Mouse (Mus musculus): ENCODE data around the gene Efcab11. TPM values are rescaled to one million over a fixed set of nuclear protein-coding genes. Genes with fewer than 3 reads are reported as not detected.
"Not testable (repeated sequence)": the region's sequence is repeated elsewhere in the genome, so short reads cannot be mapped to it uniquely, and the experiment has no call there.

Efcab11 gene
- polyA plus RNA-seq, 1 experiment from 2014 or later: 2.2 TPM

DNA sequence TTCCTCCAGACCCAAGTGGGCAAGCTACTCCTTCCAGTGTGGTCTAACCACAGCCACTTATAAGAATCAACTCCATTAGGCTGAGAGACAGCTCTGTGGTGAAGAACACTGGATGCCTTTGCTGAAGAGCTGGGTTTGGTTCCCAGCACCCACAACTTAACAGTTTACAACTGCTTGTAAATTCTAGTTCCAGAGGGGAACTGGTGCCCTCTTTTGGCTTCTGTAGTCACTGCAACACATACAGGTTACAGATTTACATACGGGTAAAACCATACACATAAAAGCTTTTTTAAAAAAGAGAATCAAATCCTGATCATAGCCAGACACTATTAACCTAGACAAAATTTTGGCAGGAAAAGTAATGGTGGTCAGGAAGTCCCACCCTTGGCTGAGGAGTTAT, 50.8 kb downstream of the Efcab11 start:
- no peaks in the 10 kb centered on the region for H3K27me3 ChIP-seq (ENCODE audit: control insufficient read depth, insufficient read depth, low read length)
- no peaks in the 10 kb centered on the region for H3K36me3 ChIP-seq (ENCODE audit: control insufficient read depth, insufficient read depth, low read length)
- H3K4me1 ChIP-seq (ENCODE audit: control insufficient read depth, insufficient read depth, low read length): peaks cover 7% of the 10 kb centered on the region; the same call in 1 of the 2 replicates
- whole genome bisulfite sequencing: 95% methylated on average over 1 of the region's 1 CpGs
- no peak overlapping the region for H3K27ac ChIP-seq (ENCODE audit: low read depth, low read length)
- no peak for ATAC-seq (ENCODE audit: low read depth)
- H3K4me2 ChIP-seq (ENCODE audit: low read depth, low read length): no peak overlapping the region
- H3K9me3 ChIP-seq (ENCODE audit: control insufficient read depth, low read length): no peaks in the 10 kb centered on the region
- H3K9ac ChIP-seq (replicated peaks; ENCODE audit: low read depth, low read length): no peak overlapping the region
- H3K4me3 ChIP-seq (ENCODE audit: low read depth, low read length): no peak overlapping the region

DNA sequence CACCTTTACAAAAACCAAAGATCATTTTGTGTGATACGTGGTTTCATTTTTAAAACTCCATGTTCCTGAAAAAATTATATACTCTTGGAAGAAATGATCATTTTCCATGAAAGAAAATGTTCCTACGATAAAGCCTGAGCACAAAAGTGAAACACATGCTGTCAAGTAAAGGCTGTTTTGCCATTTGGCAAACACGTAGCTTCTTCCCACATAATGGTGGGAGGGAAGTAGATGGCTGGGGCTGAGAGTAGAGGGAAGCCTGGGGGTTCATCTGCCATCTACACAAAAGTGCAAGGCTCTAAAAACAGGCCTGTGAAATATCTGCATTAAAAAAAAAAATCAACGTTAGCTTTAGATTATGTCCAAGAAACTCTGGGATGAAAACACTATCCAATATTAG, 61.6 kb downstream of the Efcab11 start:
- no peak for ATAC-seq (ENCODE audit: low read depth)
- Histone ChIP-seq H3K9me3 (ENCODE audit: control insufficient read depth, low read length) (no peaks in the 10 kb centered on the region), H3K4me3 (ENCODE audit: low read depth, low read length) (no peak overlapping the region), H3K4me2 (ENCODE audit: low read depth, low read length) (no peak overlapping the region), H3K36me3 (ENCODE audit: control insufficient read depth, insufficient read depth, low read length) (no peaks in the 10 kb centered on the region), H3K9ac (replicated peaks; ENCODE audit: low read depth, low read length) (no peak overlapping the region), H3K27ac (ENCODE audit: low read depth, low read length) (no peak overlapping the region), H3K4me1 (ENCODE audit: control insufficient read depth, insufficient read depth, low read length) (no peaks in the 10 kb centered on the region), H3K27me3 (ENCODE audit: control insufficient read depth, insufficient read depth, low read length) (no peaks in the 10 kb centered on the region)
- WGBS: 83% methylated on average over 4 of the region's 4 CpGs

DNA sequence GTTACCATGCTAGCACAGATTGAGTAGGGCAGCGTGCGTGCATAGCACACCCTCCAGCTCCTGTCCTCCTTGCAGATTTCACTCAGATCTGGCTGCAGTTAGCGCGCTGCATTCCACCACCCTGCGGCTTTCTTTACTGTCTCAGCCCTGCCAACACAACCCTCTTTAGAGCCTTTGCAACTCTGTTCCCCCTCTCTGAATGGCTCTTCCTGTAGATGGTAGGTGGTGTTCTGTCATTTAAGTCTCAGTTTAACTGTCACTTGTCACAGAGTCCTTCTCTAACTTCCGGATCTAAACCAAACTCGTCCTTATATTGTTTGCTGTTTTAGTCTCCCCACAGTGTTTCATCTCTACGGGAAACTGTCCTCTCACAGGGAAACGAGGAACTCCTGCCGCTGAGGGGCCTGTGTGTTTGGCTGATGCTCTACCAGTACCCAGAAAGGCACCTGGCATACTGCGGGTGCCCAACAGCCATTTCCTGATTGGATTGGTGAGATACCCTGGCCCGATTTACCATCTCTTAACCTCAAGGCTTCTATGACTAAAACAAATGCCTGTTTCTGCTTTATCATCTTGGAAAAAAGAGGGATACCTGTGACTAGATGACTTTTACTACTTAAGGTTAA, 62.8 kb downstream of the Efcab11 start:
- H3K36me3 ChIP-seq (ENCODE audit: control insufficient read depth, insufficient read depth, low read length): no peaks in the 10 kb centered on the region
- H3K27me3 ChIP-seq (ENCODE audit: control insufficient read depth, insufficient read depth, low read length): no peaks in the 10 kb centered on the region
- 85% methylated on average over 12 of the region's 12 CpGs for WGBS
- H3K4me1 ChIP-seq (ENCODE audit: control insufficient read depth, insufficient read depth, low read length): no peaks in the 10 kb centered on the region
- no peak for ATAC-seq (ENCODE audit: low read depth)
- H3K4me3 ChIP-seq (ENCODE audit: low read depth, low read length): no peak overlapping the region
- H3K9me3 ChIP-seq (ENCODE audit: control insufficient read depth, low read length): no peaks in the 10 kb centered on the region
- H3K4me2 ChIP-seq (ENCODE audit: low read depth, low read length): no peak overlapping the region
- H3K27ac ChIP-seq (ENCODE audit: low read depth, low read length): no peak overlapping the region
- H3K9ac ChIP-seq (replicated peaks; ENCODE audit: low read depth, low read length): no peak overlapping the region

- no peak overlapping the region for H3K9ac ChIP-seq (replicated peaks; ENCODE audit: low read depth, low read length)
- no peak overlapping the region for H3K27ac ChIP-seq (ENCODE audit: low read depth, low read length)
These were observed 64.9 kb downstream of the Efcab11 start for GRCm38 (mm10) chr12:99819186-99819974.

GRCm38 (mm10) chr12:99818006-99818405, 66.2 kb downstream of the Efcab11 start:
- H3K36me3 ChIP-seq (ENCODE audit: control insufficient read depth, insufficient read depth, low read length); H3K4me3 ChIP-seq (ENCODE audit: low read depth, low read length); H3K4me1 ChIP-seq (ENCODE audit: control insufficient read depth, insufficient read depth, low read length); H3K9me3 ChIP-seq (ENCODE audit: control insufficient read depth, low read length); ATAC-seq (ENCODE audit: low read depth); H3K27ac ChIP-seq (ENCODE audit: low read depth, low read length); H3K27me3 ChIP-seq (ENCODE audit: control insufficient read depth, insufficient read depth, low read length); H3K4me2 ChIP-seq (ENCODE audit: low read depth, low read length); H3K9ac ChIP-seq (replicated peaks; ENCODE audit: low read depth, low read length): not testable (repeated sequence)
- 96% methylated on average over 16 of the region's 16 CpGs for WGBS

More at GRCm38 (mm10) chr12:99819186-99819974, 64.9 kb downstream of the Efcab11 start:
- no peaks in the 10 kb centered on the region for H3K27me3 ChIP-seq (ENCODE audit: control insufficient read depth, insufficient read depth, low read length)
- H3K4me1 ChIP-seq (ENCODE audit: control insufficient read depth, insufficient read depth, low read length): no peaks in the 10 kb centered on the region
- no peaks in the 10 kb centered on the region for H3K36me3 ChIP-seq (ENCODE audit: control insufficient read depth, insufficient read depth, low read length)
- no peak overlapping the region for H3K4me2 ChIP-seq (ENCODE audit: low read depth, low read length)
- no peak for ATAC-seq (ENCODE audit: low read depth)
- no peak overlapping the region for H3K4me3 ChIP-seq (ENCODE audit: low read depth, low read length)
- no peaks in the 10 kb centered on the region for H3K9me3 ChIP-seq (ENCODE audit: control insufficient read depth, low read length)
- WGBS: 60% methylated on average over 4 of the region's 4 CpGs

DNA sequence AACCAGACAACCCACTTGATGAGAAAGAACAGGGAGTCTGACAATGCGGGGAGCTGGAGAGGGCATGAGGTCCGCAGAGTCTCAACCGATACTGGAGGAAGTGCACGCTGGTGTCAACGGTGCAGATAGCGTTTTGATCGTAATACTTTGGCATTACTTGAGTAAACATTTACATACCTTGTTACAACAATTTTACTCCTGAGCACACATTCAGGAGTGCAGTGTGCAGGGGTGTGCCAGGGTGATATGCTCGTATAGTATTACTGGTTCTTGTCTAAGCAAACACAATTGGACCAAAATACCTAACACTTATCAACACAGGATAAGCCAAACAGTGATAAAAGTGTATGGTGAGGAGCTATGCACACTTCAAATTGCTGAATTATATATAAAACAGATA, 69.0 kb downstream of the Efcab11 start:
- Histone ChIP-seq H3K27ac (ENCODE audit: low read depth, low read length) (no peak overlapping the region), H3K4me2 (ENCODE audit: low read depth, low read length) (no peak overlapping the region), H3K27me3 (ENCODE audit: control insufficient read depth, insufficient read depth, low read length) (no peaks in the 10 kb centered on the region), H3K4me3 (ENCODE audit: low read depth, low read length) (no peak overlapping the region), H3K36me3 (ENCODE audit: control insufficient read depth, insufficient read depth, low read length) (no peaks in the 10 kb centered on the region), H3K9me3 (ENCODE audit: control insufficient read depth, low read length) (no peaks in the 10 kb centered on the region; the same call in 1 of the 2 replicates), H3K4me1 (ENCODE audit: control insufficient read depth, insufficient read depth, low read length) (no peaks in the 10 kb centered on the region), H3K9ac (replicated peaks; ENCODE audit: low read depth, low read length) (no peak overlapping the region)
- no peak for ATAC-seq (ENCODE audit: low read depth)
- 95% methylated on average over 8 of the region's 8 CpGs for WGBS

DNA sequence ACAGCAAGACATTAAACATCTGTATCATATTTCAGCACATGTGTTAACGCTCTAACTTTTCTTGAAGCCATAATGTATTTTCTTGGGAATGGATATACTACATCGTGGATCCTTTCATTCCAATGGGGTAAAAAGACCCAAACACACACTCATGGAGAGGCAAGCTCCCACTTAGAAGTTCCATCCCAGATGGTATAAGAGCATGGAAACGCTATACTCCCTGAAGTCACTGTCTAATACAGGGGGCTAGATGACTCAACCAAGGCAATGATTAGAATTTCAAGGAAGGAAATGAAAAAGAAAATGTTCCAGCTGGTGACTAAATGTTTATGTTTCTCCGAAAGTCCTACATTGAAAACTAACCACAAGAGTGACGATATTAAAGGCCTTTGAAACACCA, 76.3 kb downstream of the Efcab11 start:
- Histone ChIP-seq H3K27me3 (ENCODE audit: control insufficient read depth, insufficient read depth, low read length) (no peaks in the 10 kb centered on the region), H3K27ac (ENCODE audit: low read depth, low read length) (no peak overlapping the region), H3K4me1 (ENCODE audit: control insufficient read depth, insufficient read depth, low read length) (no peaks in the 10 kb centered on the region), H3K9me3 (ENCODE audit: control insufficient read depth, low read length) (no peaks in the 10 kb centered on the region; the same call in 1 of the 2 replicates), H3K4me3 (ENCODE audit: low read depth, low read length) (no peak overlapping the region), H3K9ac (replicated peaks; ENCODE audit: low read depth, low read length) (no peak overlapping the region), H3K4me2 (ENCODE audit: low read depth, low read length) (no peak overlapping the region), H3K36me3 (ENCODE audit: control insufficient read depth, insufficient read depth, low read length) (no peaks in the 10 kb centered on the region)
- no peak for ATAC-seq (ENCODE audit: low read depth)
- WGBS: 88% methylated on average over 5 of the region's 5 CpGs

DNA sequence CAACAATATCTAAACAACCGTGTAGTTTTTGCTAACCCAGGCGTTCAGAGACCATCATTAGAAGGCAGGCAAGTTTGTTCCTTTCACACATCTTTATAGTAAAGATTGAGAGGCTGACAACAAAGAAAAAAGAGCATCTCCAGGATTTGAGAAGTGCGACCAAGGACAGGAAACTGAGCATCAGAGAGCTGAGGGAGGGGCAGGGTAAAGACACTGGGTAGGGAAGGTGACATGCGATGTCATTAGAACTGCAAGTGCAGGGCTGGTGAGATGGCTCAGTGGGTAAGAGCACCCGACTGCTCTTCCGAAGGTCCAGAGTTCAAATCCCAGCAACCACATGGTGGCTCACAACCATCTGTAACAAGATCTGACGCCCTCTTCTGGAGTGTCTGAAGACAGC, 77.5 kb downstream of the Efcab11 start:
- ATAC-seq (ENCODE audit: low read depth); H3K27ac ChIP-seq (ENCODE audit: low read depth, low read length); H3K4me2 ChIP-seq (ENCODE audit: low read depth, low read length); H3K9ac ChIP-seq (replicated peaks; ENCODE audit: low read depth, low read length); H3K4me1 ChIP-seq (ENCODE audit: control insufficient read depth, insufficient read depth, low read length); H3K4me3 ChIP-seq (ENCODE audit: low read depth, low read length); H3K27me3 ChIP-seq (ENCODE audit: control insufficient read depth, insufficient read depth, low read length); H3K9me3 ChIP-seq (ENCODE audit: control insufficient read depth, low read length); H3K36me3 ChIP-seq (ENCODE audit: control insufficient read depth, insufficient read depth, low read length): not testable (repeated sequence)
- WGBS: 93% methylated on average over 6 of the region's 7 CpGs

DNA sequence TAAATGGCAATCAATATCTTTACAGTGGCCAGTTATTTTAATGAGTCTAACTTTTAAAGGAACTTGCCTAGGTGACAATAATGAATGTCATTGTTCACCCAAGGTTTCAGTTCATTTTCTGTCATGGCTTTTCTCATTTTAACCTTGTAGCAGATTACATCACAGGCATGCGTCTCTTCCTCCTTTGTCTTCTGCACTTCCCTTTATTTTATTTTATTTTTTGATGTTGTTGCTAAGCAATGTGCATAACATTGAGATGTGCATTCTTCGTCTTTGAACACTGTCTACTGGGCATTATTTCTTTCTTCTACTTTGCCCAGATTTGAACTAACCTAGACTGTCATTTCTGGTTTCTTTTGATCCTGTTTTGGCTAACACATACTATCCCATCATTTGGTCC, 88.3 kb downstream of the Efcab11 start:
- Histone ChIP-seq H3K36me3 (ENCODE audit: control insufficient read depth, insufficient read depth, low read length) (no peaks in the 10 kb centered on the region), H3K9me3 (ENCODE audit: control insufficient read depth, low read length) (no peaks in the 10 kb centered on the region), H3K27ac (ENCODE audit: low read depth, low read length) (no peak overlapping the region), H3K27me3 (ENCODE audit: control insufficient read depth, insufficient read depth, low read length) (no peaks in the 10 kb centered on the region), H3K4me3 (ENCODE audit: low read depth, low read length) (no peak overlapping the region), H3K9ac (replicated peaks; ENCODE audit: low read depth, low read length) (no peak overlapping the region), H3K4me2 (ENCODE audit: low read depth, low read length) (no peak overlapping the region), H3K4me1 (ENCODE audit: control insufficient read depth, insufficient read depth, low read length) (no peaks in the 10 kb centered on the region)
- no peak for ATAC-seq (ENCODE audit: low read depth)
- 69% methylated on average over 2 of the region's 2 CpGs for WGBS
